Mouse (Mus musculus) liver, embryonic 12.5 days (tissue): Measurements from ENCODE around the gene Cyp46a1. TPM values are rescaled to one million over a fixed set of nuclear protein-coding genes. Genes with fewer than 3 reads are reported as not detected.

Source experiments
- ATAC-seq: fragments of 200-750 bp; cut with Nextera tagmentation; 2 replicates; pipeline ENCODE4 v1.8.0; 2017; ENCODE audit warnings: moderate number of reproducible peaks, mild to moderate bottlenecking, moderate library complexity
- H3K27ac ChIP-seq: fragments of 300-500 bp; sonication (generic); 2 replicates; pipeline ENCODE4 v1.5.1; 2016; ENCODE audit warnings: mild to moderate bottlenecking
- H3K27me3 ChIP-seq: fragments of 300-500 bp; sonication (generic); replicated peaks from 2 replicates; pipeline ENCODE4 v1.6.1; 2016; ENCODE audit warnings: mild to moderate bottlenecking, moderate library complexity
- H3K36me3 ChIP-seq: fragments of 300-500 bp; sonication (generic); 2 replicates; pipeline ENCODE4 v1.6.1; 2016; ENCODE audit warnings: mild to moderate bottlenecking, moderate library complexity
- H3K4me1 ChIP-seq: fragments of 300-500 bp; sonication (generic); 2 replicates; pipeline ENCODE4 v1.6.1; 2016
- H3K4me2 ChIP-seq: fragments of 300-500 bp; sonication (generic); 2 replicates; pipeline ENCODE4 v1.6.1; 2016; ENCODE audit warnings: mild to moderate bottlenecking, moderate library complexity
- H3K4me3 ChIP-seq: fragments of 300-500 bp; sonication (generic); 2 replicates; pipeline ENCODE4 v1.5.1; 2016; ENCODE audit warnings: mild to moderate bottlenecking, moderate library complexity
- H3K9ac ChIP-seq: fragments of 300-500 bp; sonication (generic); 2 replicates; pipeline ENCODE4 v1.6.1; 2016; ENCODE audit warnings: mild to moderate bottlenecking, moderate library complexity
- H3K9me3 ChIP-seq: fragments of 300-500 bp; sonication (generic); replicated peaks from 2 replicates; pipeline ENCODE4 v1.6.1; 2016; ENCODE audit warnings: mild to moderate bottlenecking, moderate library complexity
- WGBS: fragments of 180-500 bp; shearing (Covaris S2); methylation state at CpG from one replicate; pipeline ENCODE4 v1.1.7; 2016; ENCODE audit not compliant: insufficient replicate concordance; 5-methylcytosine and 5-hydroxymethylcytosine counted together
- polyA plus RNA-seq: library from polyadenylated mRNA; unstranded; fragments of >200 nt; fragmentation: Nextera tagmentation; extraction: Ambion mirVana; gene quantifications from 2 replicates; pipeline ENCODE4 v1.2.1, GENCODE M21; 2016

Gene Cyp46a1
- polyA plus RNA-seq, 1 experiment from 2014 or later: 0.86 TPM

DNA sequence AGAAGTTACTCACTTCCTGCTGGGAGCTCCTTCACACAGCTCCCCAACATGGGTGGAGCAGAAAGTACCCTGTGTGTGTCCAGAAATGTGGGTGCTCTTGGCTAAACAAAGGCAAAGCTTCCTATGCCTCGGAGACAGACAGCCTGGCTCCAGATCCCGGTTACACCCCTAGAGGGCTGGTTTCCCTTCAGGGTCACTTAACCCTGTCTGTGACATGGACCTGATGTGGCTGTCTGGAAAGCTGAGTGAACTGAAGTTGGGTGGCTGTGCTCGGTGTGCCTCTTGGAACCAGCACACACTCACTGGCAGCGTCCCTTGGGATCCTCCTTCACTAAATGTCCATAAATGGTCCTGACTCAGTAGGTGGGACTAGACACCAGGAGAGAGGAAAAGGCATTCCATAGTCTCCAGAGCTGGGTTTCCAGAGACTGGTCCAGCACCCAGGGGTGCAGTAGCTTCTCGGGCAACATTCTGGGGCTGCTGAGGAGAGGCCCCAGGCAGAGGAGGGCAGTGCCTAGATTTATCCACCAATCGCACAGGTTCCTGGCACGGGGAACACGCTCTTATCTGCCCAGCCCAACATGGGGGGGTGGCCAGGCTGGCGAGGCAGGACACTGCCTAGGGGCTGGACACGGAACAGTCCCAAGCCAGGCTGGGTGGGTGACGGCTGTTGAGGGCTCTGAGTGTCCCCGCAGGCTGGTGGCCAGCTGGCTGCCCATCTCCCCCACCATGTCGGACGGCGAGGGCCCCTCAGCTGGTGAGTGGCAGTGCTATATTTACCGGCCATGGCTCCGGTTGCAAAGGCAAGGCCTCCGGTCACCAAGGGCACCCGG lies 36.6 kb downstream of the Cyp46a1 start, which contains the start of gene Eml1:
TSS of gene Eml1 (plus strand) at position 362 of the 833 bp plus-strand sequence.
- ATAC-seq: 0 out of 2 replicates have a peak, but pooled peaks have one; percentile 18
- H3K9ac ChIP-seq: no peak within 1 kb of the TSS
- no peaks in the 10 kb centered on the region for H3K27me3 ChIP-seq
- H3K9me3 ChIP-seq: no peaks in the 10 kb centered on the region
- no peaks in the 10 kb centered on the region for H3K36me3 ChIP-seq
- H3K4me1 ChIP-seq: peaks cover 11% of the 10 kb centered on the region
- no peak within 1 kb of the TSS for H3K4me2 ChIP-seq
- H3K27ac ChIP-seq: no peak within 1 kb of the TSS
- 55% methylated on average over 19 of the region's 19 CpGs for WGBS
- no peak within 1 kb of the TSS for H3K4me3 ChIP-seq

DNA sequence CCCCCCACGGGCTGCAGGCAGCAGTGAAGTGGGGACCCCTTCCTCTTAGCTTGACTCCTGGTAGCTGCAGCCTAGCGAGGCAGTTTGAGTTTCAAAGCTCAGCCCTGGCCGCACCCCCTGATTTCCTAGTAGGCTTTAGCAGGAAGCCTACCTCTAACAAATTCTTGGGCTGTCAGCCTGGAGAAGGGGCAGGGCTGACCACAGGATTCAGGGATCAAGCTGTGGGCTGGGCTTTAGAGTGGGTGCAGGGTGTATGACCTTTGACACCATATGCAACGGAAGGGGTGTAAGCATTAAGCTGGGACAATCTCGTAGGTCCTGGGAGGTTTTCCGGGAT lies 37.2 kb downstream of the Cyp46a1 start:
- WGBS: 47% methylated on average over 6 of the region's 6 CpGs
- Histone ChIP-seq H3K4me2 (no peak overlapping the region), H3K36me3 (no peaks in the 10 kb centered on the region), H3K9me3 (no peaks in the 10 kb centered on the region), H3K27me3 (no peaks in the 10 kb centered on the region), H3K4me1 (peaks cover 11% of the 10 kb centered on the region), H3K4me3 (no peak overlapping the region), H3K9ac (no peak overlapping the region), H3K27ac (no peak overlapping the region)
- no peak for ATAC-seq

DNA sequence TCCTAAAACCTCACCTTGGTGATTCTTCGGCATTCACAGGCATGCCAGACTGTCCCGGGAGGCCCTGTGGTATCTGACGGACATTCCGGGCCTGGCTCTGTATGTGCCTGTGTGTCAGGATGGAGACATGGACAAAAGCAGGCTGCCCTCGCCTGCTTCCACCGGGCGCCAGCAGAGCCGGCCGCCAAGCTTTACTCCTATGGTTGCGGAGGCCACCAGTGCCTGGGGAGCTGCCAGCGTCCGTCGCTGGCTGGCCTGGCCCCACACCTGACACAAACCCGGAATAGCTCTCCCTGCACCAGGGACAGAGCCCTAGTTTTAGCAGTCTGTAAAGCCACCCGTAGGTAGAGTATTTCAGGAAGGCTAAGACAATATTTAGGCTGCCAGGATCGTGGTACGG lies 38.1 kb downstream of the Cyp46a1 start:
- Histone ChIP-seq H3K36me3 (no peaks in the 10 kb centered on the region), H3K4me2 (no peak overlapping the region), H3K27ac (no peak overlapping the region), H3K27me3 (no peaks in the 10 kb centered on the region), H3K9ac (no peak overlapping the region), H3K4me1 (peaks cover 11% of the 10 kb centered on the region), H3K4me3 (no peak overlapping the region), H3K9me3 (no peaks in the 10 kb centered on the region)
- no peak for ATAC-seq
- WGBS: 76% methylated on average over 17 of the region's 17 CpGs

DNA sequence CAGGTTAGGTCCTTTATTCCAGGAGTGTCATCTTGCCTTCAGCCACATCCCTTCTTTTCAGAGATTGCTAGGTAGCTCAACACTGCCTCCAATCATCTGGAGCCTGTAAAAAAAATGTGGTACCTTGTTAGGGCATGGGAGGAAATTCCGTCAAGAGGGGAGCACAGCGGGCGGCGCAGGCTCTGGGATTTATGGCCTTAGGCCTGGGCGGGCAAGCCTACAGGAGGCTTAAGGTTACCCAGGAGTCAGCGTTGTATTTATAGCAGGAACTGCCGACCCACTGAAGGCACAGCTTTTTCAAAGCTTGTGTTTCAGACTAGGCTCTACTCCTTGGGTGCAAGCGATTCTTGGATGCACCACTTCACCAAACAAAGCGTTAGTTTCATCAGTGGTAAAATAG lies 39.4 kb downstream of the Cyp46a1 start:
- WGBS: 67% methylated on average over 9 of the region's 9 CpGs
- Histone ChIP-seq H3K9me3 (no peaks in the 10 kb centered on the region), H3K4me2 (no peak overlapping the region), H3K27me3 (no peaks in the 10 kb centered on the region), H3K4me3 (no peak overlapping the region), H3K27ac (no peak overlapping the region), H3K9ac (no peak overlapping the region), H3K4me1 (peaks cover 11% of the 10 kb centered on the region), H3K36me3 (no peaks in the 10 kb centered on the region)
- ATAC-seq: no peak

DNA sequence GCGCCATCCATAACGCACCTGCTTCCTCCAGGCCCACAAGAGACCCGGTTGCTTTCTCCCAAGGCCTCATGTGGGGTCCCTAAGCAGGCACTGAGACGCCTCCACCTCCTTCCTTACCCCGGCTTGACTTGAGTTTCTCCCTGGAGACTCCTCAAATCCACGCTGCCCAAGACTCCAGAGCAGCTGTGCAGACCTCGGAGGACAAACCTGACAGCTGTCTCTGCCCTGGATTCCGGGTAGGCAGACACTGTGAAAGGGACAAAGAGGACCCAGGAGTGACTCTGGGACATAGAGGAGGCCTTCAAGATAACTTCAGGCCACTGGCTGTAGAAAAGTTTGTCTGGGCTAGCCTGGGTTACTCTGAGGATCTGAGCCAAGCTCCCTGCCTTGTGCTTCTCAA lies 40.5 kb downstream of the Cyp46a1 start:
- no peak overlapping the region for H3K9ac ChIP-seq
- H3K27me3 ChIP-seq: no peaks in the 10 kb centered on the region
- H3K4me1 ChIP-seq: peaks cover 11% of the 10 kb centered on the region
- H3K4me3 ChIP-seq: no peak overlapping the region
- no peak overlapping the region for H3K27ac ChIP-seq
- no peaks in the 10 kb centered on the region for H3K36me3 ChIP-seq
- no peak overlapping the region for H3K4me2 ChIP-seq
- WGBS: 64% methylated on average over 8 of the region's 8 CpGs
- no peak for ATAC-seq
- no peaks in the 10 kb centered on the region for H3K9me3 ChIP-seq

DNA sequence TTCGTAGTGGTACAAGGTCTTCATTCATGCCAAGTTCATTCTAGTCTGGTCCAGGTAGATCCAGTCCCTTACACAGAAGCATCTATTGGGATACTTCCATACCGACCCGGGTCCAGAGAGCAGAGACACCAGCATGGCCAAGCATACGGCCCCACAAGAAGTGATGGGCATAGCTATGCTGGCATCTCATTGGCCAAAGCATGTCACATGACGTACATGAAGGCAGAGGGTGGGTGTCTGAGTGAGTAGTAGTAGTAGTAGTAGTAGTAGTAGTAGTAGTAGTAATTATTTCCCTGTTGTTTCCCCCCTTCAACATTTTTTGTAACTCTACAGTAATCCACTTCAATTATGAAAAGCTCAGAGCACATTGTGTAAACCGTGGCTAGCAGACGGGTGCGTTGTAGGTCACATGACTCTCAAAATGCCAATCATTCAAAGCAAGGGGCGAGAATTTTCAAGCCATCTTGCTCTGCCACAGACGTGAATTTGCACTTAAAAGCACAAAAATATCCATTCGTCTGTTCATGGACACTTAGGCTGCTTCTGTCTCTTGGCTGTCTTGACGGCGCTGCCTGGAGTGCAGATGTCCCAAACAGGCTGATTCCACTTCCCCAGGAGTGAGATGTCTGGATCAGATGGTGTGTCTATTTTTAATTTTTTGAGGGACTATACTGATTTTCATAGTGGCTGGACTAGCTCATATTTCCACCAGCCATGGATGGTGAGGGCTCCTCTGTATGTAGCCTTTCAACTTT lies 44.4 kb downstream of the Cyp46a1 start:
- Histone ChIP-seq H3K27me3 (0 out of 2 replicates have a peak, but pooled peaks cover 4% of the 10 kb centered on the region), H3K4me1 (no peaks in the 10 kb centered on the region), H3K27ac (no peak overlapping the region), H3K4me3 (no peak overlapping the region), H3K9ac (no peak overlapping the region), H3K36me3 (no peaks in the 10 kb centered on the region), H3K4me2 (no peak overlapping the region), H3K9me3 (no peaks in the 10 kb centered on the region)
- no peak for ATAC-seq
- WGBS: 71% methylated on average over 13 of the region's 13 CpGs

DNA sequence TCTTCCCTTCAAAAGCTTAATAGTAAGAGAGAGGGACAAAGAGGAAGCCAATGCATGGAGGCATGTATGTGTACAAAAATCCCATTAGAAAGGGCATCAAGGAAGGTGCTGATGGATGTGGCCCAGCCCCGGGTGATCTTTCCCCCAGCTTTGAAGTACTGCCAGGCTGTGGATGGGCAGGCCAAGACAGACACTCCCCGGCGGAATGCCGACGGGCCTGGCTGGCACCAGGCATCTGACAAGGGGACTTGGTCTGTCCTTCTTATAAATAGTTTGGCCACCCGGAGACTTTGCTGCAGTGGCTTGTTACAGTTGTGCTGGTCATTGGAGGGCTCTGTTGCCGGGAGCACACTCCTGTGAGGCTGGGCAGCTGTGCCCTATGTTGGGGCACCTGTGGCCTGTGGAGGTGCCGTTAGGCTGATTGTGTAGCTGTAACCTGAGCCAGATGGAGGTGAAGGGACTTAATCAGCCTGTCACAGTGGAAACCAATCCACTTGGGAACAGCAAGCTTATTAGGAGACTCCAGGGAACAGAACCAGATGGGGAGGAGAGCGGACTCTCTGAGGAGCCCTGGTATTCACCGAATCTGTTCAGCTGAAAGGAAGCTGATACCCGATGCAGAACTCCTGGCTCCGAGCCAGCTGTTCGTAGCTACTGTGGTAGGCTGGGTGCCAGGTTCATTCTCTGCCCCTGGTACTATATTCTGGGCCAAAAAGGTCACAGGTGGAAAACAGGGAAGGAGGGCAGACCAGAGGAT lies 52.5 kb downstream of the Cyp46a1 start:
- no peaks in the 10 kb centered on the region for H3K9me3 ChIP-seq
- ATAC-seq: no peak
- 73% methylated on average over 13 of the region's 13 CpGs for WGBS

DNA sequence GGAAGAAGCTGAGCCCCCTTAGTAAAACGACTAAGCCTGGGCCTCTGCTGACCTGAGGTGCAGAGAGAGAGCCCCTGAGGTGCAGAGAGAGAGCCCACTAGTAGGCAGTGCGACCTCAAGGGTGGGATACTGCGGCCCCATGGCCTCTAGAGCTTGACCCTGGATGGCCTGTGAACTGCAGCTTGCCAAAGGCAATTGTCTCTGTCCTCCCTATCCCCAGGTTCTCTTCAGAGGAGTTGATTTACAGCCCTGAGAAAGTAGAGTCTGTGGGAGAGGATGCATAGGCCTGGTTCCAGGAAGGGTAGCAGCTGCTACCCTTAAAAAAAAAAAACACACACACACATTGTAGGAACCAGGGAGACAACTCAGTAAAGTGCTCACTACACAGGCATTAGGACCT lies 55.5 kb downstream of the Cyp46a1 start:
- Histone ChIP-seq H3K4me1 (no peaks in the 10 kb centered on the region), H3K9ac (no peak overlapping the region), H3K36me3 (no peaks in the 10 kb centered on the region), H3K4me3 (no peak overlapping the region), H3K27me3 (0 out of 2 replicates have a peak, but pooled peaks cover 3% of the 10 kb centered on the region), H3K9me3 (no peaks in the 10 kb centered on the region), H3K27ac (no peak overlapping the region), H3K4me2 (no peak overlapping the region)
- no peak for ATAC-seq
- WGBS: 37% methylated on average over 3 of the region's 3 CpGs

More for the DNA sequence above, 52.5 kb downstream of the Cyp46a1 start:
- no peak overlapping the region for H3K4me3 ChIP-seq
- no peaks in the 10 kb centered on the region for H3K4me1 ChIP-seq
- 0 out of 2 replicates have a peak, but pooled peaks cover 6% of the 10 kb centered on the region for H3K27me3 ChIP-seq
- H3K27ac ChIP-seq: no peak overlapping the region
- H3K36me3 ChIP-seq: no peaks in the 10 kb centered on the region
- no peak overlapping the region for H3K4me2 ChIP-seq
- H3K9ac ChIP-seq: no peak overlapping the region

DNA sequence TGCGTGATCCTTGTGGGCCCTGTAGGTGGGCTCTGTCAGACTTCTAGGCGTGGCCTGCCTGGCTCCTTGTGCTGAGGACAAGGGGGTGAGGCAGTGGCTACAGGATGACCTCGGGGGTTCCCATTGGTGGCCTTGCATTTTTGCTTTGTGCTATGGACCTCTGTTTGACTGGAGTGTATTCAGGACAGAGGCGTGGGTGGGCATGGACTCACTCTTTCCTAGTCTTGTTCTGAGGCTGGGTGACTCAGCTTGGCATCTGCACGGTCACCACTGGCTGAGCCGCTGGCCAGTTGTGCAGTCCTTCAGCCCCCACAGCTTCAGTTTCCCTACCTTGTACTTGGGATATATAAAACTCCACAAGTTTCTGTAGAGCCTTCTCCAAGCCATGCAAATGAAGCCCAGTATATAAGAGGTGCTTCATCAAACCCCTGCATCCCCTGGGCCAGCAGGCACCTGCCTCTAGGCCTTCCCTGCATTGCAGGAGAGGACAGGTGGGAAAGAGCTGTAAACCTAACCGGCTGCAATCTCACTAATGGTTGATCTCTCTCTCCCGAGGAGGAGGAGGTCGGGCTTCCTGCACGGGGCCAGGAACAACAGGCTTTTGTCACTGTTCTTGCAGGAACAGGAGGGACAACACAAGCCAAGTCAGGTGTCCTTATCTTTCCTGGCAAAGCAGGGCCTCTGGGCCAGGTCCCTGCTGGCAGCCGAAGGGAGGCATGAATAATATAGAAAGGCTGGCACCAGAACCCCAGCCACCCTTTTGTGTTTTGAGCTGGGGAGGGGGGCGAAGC lies 58.3 kb downstream of the Cyp46a1 start:
- 0 out of 2 replicates have a peak, but pooled peaks cover 3% of the 10 kb centered on the region for H3K27me3 ChIP-seq
- H3K4me2 ChIP-seq: no peak overlapping the region
- no peaks in the 10 kb centered on the region for H3K4me1 ChIP-seq
- no peaks in the 10 kb centered on the region for H3K36me3 ChIP-seq
- no peak overlapping the region for H3K9ac ChIP-seq
- 62% methylated on average over 12 of the region's 12 CpGs for WGBS
- ATAC-seq: no peak
- no peak overlapping the region for H3K27ac ChIP-seq
- no peak overlapping the region for H3K4me3 ChIP-seq
- H3K9me3 ChIP-seq: no peaks in the 10 kb centered on the region

DNA sequence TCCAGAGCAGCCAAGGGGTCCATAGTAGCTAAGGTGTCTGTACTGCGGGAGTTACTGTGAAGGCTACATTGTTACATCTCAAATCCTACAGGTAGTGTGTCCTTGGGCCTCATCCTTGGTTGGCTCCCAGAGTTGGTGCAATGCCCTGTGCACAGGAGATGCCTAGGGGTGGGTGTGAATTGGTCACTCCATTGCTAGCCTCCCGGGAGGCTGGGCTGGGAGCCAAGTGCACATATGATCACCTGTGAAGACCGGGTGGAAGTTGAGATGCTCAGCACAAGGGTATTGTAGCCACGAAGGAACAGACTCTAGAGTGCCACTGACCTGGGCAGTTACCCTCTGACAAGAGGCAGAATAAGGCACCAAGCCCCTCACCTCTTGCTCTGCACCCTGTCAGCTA lies 58.9 kb downstream of the Cyp46a1 start:
- no peaks in the 10 kb centered on the region for H3K4me1 ChIP-seq
- no peaks in the 10 kb centered on the region for H3K36me3 ChIP-seq
- ATAC-seq: no peak
- no peak overlapping the region for H3K27ac ChIP-seq
- 72% methylated on average over 4 of the region's 4 CpGs for WGBS
- H3K9ac ChIP-seq: no peak overlapping the region
- no peak overlapping the region for H3K4me3 ChIP-seq
- no peaks in the 10 kb centered on the region for H3K9me3 ChIP-seq
- 0 out of 2 replicates have a peak, but pooled peaks cover 3% of the 10 kb centered on the region for H3K27me3 ChIP-seq
- H3K4me2 ChIP-seq: no peak overlapping the region

DNA sequence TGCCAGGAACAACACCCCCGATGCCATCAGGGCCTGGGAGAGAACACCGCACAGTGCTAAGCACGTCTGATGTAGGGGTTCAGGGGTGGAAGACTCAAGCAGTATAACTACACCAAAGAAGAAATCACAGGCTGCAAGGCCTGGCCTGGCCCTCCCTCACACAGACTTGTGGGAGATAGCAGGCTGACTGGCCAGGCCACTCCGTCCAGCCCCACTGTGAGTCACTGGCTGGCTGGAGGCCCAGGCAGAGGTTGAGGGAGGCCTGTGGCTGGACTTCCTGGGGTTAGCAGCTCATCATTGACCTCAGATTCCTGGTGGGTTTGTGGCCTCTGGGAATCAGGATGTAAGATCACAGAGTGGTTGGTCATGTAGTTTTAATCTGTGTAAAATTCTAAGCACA lies 59.5 kb downstream of the Cyp46a1 start:
- Histone ChIP-seq H3K36me3 (no peaks in the 10 kb centered on the region), H3K27me3 (no peaks in the 10 kb centered on the region), H3K9me3 (no peaks in the 10 kb centered on the region), H3K4me1 (no peaks in the 10 kb centered on the region), H3K4me2 (no peak overlapping the region), H3K27ac (no peak overlapping the region), H3K4me3 (no peak overlapping the region), H3K9ac (no peak overlapping the region)
- no peak; the same call in 1 of the 2 replicates for ATAC-seq
- 60% methylated on average over 4 of the region's 4 CpGs for WGBS
